Mouse (Mus musculus): ENCODE measurements around the gene Gm10160.

DNA sequence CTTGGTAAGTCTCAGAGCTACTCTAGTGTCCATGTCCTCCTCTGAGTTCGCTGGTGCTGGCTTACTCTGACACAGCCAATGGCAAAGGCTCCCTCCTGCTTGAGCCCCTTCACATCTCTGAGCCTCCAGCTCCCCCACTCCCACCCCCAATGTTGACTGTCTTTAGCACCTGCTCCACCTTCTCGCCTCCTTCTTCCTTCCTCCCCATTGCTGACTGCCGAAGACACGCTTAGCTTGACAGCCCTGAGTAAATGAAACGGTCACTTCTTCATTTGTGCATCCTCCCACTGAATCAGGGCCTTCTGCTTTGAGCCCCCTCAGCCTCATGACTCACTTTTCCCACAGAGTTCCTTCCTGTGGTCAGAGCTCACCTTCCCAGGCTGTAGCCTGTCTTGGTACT lies 5.4 kb upstream of the Gm10160 start:
- no peak for TF ChIP-seq MYOD1 (IDR thresholded peaks at IDR 0.05; ENCODE audit: control insufficient read depth in 1 of 3, insufficient read length in 2 of 3, low read depth in 2 of 3)
- TF ChIP-seq POLR2A (IDR thresholded peaks at IDR 0.05; ENCODE audit: insufficient read length, low read depth), result no peak

Measured in myocyte (in vitro differentiated cells).